Mouse (Mus musculus): ENCODE results near the gene Mms19. TPM values are rescaled to one million over a fixed set of nuclear protein-coding genes. Genes with fewer than 3 reads are reported as not detected.

Mms19 gene
- 13.5 and 34.9 TPM in 2 replicates for total RNA-seq (2017)

DNA sequence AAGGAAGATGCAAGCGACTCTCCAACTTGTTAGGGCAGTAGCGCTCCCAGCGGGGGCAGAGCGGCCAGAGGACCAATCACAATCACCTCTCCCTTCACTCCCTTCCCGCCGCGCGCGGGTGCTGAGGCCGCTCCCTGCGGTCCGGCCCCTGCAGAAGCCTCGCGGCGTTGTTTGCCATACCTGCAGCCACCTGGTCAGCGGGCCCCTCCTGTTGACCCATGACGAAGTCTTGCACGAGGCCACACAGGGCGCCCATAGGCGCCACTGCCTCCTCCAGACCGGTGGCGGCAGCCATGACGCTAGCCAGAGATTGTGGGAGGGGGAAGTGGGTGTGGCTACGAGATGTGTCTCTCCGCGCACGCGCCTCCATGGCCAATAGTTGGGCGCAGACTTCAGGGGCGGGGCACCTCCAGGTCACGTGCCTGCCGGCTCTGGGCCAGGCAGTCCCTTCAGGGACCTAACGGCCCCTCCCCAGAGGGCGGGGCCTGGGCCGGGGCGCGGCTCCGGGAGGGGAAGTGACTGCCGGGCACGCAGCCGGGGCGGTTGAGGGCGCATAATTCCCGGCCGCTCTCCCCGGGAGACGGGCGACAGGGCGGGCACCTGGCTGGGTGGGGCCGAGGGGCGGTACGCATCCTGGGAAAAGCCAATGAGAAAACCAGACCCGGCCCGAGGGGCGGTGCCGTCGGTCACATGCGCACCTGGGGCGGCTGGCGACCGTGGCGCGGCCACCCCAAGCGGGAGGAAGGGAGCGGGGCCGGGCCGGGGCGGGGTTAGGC, at the start of gene Mms19:
Gene Mms19, minus strand, starts transcription at position 339 of the 776 bp plus-strand sequence.
- ATAC-seq (replicated peaks; ENCODE audit: low read depth, poor library complexity, severe bottlenecking), result peak; percentile 83

DNA sequence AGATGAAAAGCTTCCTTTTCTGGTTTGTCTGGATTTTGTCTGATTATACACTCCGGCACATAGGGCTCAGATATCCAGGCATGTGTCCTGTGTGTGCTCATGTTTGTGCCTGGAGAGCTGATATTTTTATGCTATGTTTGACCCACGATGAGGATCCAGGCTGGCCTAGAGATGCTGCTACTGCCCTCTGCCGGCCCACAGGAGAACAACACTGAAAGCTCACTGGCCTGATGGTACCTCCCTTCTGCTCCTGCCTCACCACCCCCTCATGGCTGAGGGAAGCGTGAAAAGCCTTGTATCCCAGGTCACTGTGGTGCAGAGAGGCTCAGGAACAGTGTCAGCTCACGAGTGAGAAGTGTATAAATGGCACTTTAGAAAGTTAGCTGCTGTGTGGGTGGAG, 45.2 kb upstream of the Mms19 start:
- ATAC-seq (replicated peaks; ENCODE audit: low read depth, poor library complexity, severe bottlenecking), result peak; percentile 96

GRCm38 (mm10) chr19:42022542-42022848, 41.5 kb upstream of the Mms19 start:
- ATAC-seq (replicated peaks; ENCODE audit: low read depth, poor library complexity, severe bottlenecking), result no peak

- ATAC-seq (replicated peaks; ENCODE audit: low read depth, poor library complexity, severe bottlenecking), result no peak
Observed at GRCm38 (mm10) chr19:42021681-42022541, 41.0 kb upstream of the Mms19 start.

DNA sequence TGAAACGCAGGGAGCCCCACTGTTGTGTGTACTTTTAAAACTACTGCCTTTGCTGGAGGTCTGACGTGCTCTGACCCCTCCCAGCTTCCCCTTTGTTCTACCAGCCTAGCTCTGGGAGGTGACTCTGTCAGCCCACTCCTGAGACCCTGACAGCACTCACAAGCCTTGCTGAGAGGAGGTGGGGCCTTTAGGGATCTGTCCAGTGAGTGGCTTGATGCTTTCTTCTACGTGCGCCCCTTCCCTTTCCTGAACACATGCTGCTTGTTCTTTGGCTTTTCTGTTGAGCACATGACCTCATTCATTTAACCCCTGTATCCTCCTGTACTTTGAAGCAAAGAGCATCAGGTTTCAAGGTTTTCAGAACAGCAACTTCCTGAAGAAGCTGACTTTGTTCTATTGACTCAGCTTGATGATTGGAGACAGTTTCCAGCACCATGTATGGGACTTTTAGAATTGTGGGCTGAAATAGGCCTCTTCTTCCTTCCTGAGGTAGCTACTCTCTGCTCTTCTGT, 38.1 kb upstream of the Mms19 start:
- peak; percentile 41 for ATAC-seq (replicated peaks; ENCODE audit: low read depth, poor library complexity, severe bottlenecking)

DNA sequence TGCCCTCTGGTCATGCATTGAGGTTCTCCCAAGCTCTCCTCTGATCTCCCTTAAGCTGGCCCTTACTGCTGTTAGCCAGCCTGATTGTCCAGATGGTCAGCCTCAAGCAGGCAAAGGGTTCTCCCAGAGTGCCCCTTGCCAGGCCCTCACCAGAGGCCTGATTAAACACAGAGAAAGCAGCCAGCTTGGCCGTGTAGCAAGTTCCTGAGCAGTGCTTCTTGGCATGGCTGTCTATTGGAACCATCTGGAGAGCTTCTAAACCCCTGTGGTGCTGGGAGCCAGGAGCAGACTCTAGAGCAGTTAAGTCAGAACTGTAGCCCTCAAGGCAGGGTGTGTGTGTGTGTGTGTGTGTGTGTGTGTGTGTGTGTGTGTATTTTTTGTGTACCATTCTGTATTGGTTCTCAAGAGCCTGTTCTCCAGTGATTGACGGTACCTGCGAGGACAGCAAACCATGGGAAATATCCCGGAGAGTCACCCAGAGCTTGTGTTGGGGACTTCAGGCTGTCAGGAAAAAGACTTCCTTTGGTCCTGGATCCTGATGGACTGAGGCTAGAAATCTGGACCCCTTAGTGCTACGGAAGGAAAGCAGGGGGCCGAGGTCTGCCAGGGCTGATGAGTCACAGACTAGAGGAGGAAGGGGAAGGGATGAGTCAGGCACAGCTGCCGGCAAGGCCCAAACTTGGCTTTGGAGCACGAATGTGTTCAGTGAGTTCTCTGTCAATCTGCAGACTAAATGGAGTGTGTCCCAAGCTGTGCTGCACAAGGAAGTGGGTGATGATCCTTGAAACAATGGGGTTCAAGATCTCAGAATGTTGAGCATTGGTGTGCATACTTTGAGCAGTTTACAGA, 36.7 kb upstream of the Mms19 start:
- ATAC-seq (replicated peaks; ENCODE audit: low read depth, poor library complexity, severe bottlenecking), result peak; percentile 67

DNA sequence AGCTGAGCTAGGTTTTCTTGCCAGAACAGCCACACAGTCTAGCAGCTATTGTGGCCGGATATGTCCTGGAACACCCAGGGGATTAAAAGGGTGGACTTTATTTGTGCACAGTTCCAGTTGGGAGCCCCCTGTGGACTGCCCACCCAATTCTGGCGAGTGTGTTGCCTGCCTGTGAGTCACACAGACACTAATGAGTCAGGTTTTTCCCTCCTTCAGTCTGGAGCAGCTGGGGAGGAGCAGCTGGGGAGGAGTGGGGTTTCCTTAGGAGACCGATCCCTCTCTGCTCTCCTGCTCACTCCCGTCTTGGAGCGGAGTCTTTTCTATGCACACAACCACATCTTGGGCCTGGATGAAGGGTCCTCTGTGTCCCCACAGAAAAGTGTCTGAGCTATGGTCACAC, 35.9 kb upstream of the Mms19 start:
- no peak for ATAC-seq (replicated peaks; ENCODE audit: low read depth, poor library complexity, severe bottlenecking)

DNA sequence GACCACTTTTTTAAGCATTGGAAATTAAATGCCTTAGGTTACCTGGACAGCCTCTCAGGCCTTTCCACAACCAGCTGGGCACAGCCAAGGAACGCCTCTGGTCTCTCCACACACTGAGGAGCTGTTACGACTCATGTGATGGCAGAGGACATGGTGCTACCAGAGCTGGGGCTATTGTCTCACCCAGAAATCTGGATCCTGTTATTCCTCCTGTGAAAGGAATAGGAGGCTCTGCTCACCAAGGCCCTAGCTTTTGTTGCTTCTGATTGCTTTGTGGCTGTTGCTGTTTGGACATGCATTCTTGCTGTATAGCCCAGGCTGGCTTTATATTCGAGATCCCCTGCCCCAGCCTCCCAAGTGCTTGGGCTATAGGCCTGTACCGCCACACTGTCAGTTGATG, 35.3 kb upstream of the Mms19 start:
- ATAC-seq (replicated peaks; ENCODE audit: low read depth, poor library complexity, severe bottlenecking), result no peak

GRCm38 (mm10) chr19:42015001-42015400, 34.0 kb upstream of the Mms19 start:
- no peak for ATAC-seq (replicated peaks; ENCODE audit: low read depth, poor library complexity, severe bottlenecking)

- ATAC-seq (replicated peaks; ENCODE audit: low read depth, poor library complexity, severe bottlenecking), result no peak
Observed at GRCm38 (mm10) chr19:42014231-42014825, 33.4 kb upstream of the Mms19 start.

DNA sequence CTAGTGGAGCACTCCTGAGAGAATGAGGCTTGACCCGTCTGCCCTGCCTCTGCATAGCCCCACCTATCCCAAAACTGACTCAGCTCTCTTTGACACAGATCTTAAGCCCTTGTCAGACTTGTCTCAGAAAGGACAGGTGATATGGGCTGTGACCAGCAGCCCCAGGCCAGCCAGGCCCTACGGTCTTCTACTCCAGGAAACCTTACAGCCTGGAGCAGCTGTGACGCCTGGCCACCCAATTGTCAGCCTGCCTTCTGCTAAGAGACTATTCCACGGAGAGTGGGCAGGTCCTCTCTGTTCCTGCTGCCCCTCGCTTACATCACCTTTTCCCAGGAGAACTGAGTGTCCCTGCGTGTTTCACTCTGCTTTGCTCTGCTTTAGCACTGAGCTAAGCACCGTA, 30.2 kb upstream of the Mms19 start:
- no peak for ATAC-seq (replicated peaks; ENCODE audit: low read depth, poor library complexity, severe bottlenecking)

DNA sequence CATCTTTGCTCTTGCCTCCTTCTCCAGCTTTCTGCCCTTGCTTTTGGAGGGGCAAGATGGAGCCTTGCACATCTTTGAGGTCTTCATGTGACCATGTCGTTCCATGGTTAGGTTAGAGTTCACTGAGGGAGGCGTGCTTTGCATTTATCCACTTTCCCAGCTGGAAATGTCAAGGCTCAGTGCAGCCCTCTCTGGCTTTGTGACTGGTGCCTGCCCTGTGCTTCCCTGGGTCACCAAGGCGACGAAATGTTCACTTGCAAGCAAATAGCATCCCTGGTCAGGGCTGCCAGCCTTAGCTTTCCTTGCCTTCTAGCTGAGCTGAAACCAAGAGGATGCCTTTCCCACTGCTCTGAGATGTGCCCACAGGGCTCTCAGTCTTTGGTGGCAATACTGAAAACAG, 29.5 kb upstream of the Mms19 start:
- ATAC-seq (replicated peaks; ENCODE audit: low read depth, poor library complexity, severe bottlenecking), result no peak

- ATAC-seq (replicated peaks; ENCODE audit: low read depth, poor library complexity, severe bottlenecking), result no peak
Observed at GRCm38 (mm10) chr19:42009067-42009466, 28.1 kb upstream of the Mms19 start.

DNA sequence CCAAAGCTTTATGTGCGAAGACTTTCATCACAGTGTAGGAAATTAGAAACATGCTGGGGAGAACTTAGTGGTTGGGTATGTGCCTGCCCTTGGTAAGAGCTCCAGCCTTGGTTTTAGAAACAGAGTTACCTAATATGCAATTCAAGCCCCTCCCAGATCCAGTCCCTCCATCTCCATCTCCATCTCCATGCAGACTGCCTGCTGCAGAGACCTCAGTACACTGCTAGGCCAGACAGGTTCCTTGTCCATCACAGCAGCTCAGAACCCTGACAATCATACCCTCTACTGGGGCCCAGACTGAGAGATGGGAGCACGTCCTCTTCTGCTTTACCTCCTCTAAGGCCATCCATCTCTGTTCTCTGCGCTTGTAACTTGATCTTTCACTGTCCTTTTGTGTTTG, 27.6 kb upstream of the Mms19 start:
- ATAC-seq (replicated peaks; ENCODE audit: low read depth, poor library complexity, severe bottlenecking), result no peak

DNA sequence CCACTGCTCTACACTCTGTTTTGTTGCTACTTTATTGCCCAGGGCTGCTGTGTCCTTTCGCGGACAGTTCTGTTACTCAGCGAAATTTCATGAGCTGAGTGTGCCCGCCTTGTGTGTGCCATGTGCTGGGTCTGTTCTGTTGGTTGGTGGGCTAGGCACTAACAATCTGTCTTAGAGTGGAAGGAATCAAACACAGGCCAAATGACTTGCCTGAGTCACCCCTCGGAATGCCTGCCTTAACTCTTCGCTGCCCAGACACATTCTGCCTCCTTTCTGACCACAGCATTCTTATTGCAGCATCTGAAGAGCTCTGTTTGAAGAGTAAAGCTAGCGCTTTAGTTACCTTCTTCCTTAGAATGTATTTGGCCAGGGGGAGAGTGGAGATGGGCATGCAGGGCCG, 25.6 kb upstream of the Mms19 start:
- no peak for ATAC-seq (replicated peaks; ENCODE audit: low read depth, poor library complexity, severe bottlenecking)

- peak; percentile 85 for ATAC-seq (replicated peaks; ENCODE audit: low read depth, poor library complexity, severe bottlenecking)
Observed at GRCm38 (mm10) chr19:42005616-42006015, 24.7 kb upstream of the Mms19 start.

GRCm38 (mm10) chr19:42004258-42004657, 23.3 kb upstream of the Mms19 start:
- ATAC-seq (replicated peaks; ENCODE audit: low read depth, poor library complexity, severe bottlenecking), result no peak

DNA sequence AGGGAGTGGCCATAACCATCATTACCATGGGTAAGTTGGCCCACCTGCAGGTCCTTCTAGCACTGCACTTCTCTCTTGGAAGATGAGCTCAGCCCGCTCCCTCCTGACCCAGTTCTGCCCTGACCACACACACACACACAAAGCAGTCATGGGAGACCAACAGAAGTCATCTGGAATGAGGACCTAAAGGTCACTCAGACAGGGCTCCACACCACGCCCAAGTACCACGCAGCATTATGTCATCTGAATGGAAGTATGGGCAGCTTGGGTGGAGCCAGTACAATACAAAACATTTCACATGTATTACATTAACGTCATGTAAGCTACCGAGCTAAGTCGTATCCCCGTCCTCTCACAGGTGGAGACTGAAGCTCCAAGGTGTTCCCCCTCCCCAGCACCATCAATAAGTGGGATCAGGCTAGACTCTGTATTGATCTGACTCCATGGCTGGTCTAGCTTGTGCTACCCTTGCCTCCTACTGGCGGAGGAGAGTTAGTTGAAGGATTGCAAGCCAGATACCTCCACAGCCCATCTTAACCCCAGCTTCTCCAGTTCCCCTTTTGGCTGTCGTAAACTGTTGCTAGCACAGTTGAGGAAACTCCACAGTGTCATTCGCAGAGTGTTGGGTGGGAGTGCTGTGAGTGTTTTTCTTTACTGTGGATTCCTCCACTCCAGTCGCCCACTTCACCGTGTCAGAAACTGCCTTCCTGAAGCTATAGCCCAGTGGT, 20.5 kb upstream of the Mms19 start:
- ATAC-seq (replicated peaks; ENCODE audit: low read depth, poor library complexity, severe bottlenecking), result peak; percentile 39

GRCm38 (mm10) chr19:42000446-42000958, 19.5 kb upstream of the Mms19 start:
- ATAC-seq (replicated peaks; ENCODE audit: low read depth, poor library complexity, severe bottlenecking), result no peak
